Mouse (Mus musculus): ENCODE results near the gene Tax1bp1. TPM values are rescaled to one million over a fixed set of nuclear protein-coding genes. Genes with fewer than 3 reads are reported as not detected.
"Not testable (repeated sequence)": the region's sequence is repeated elsewhere in the genome, so short reads cannot be mapped to it uniquely, and the experiment has no call there.

Tax1bp1 gene
- total RNA-seq (2021), result 100 to 1,000 TPM; 115 to 127 TPM
- long read RNA-seq, experiment 1, transcript Tax1bp1-201 (18 exons, 3,285 nt), result major isoform, 168 of 204 reads
- long read RNA-seq, experiment 1, partial matches to known transcripts, result 18 of 204 reads
- long read RNA-seq, experiment 1, other reads (novel, unspliced or antisense), result 18 of 204 reads
- long read RNA-seq, experiment 2, transcript Tax1bp1-201 (18 exons, 3,285 nt), result major isoform, 162 of 182 reads
- long read RNA-seq, experiment 2, partial matches to known transcripts, result 6 of 182 reads
- long read RNA-seq, experiment 2, other reads (novel, unspliced or antisense), result 14 of 182 reads

- DNase-seq, result peak; percentile 93 to 94
- intact Hi-C loops (cut with DNase I), result loop anchor here (2.0 kb wide), 1 partner anchor 72 kb away; the partner anchor contains the start of gene Hibadh
These were observed at the start of gene Tax1bp1 for GRCm38 (mm10) chr6:52713104-52713896. TSS of gene Tax1bp1 (plus strand) at chr6:52713729.

GRCm38 (mm10) chr6:52667641-52668040, 45.9 kb upstream of the Tax1bp1 start:
- DNase-seq, result no peak
- intact Hi-C loops (cut with DNase I), result no loop called here

DNA sequence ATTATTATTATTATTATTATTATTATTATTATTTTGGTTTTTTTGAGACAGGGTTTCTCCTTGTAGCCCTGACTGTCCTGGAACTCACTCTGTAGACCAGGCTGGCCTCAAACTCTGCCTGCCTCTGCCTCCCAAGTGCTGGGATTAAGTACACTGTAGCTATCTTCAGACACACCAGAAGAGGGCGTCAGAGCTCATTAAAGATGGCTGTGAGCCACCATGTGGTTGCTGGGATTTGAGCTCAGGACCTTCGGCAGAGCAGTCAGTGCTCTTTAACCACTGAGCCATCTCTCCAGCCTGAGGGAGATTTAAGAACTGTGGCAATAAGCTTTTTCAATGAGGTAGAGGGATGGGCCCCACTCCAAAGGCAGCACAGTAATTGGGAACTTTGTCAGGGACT, 43.7 kb upstream of the Tax1bp1 start:
- intact Hi-C loops (cut with DNase I), result not testable (repeated sequence)

GRCm38 (mm10) chr6:52671791-52672190, 41.7 kb upstream of the Tax1bp1 start:
- intact Hi-C loops (cut with DNase I), result no loop called here
- DNase-seq, result no peak

More for the DNA sequence above, 43.7 kb upstream of the Tax1bp1 start:
- not testable (repeated sequence) for DNase-seq

DNA sequence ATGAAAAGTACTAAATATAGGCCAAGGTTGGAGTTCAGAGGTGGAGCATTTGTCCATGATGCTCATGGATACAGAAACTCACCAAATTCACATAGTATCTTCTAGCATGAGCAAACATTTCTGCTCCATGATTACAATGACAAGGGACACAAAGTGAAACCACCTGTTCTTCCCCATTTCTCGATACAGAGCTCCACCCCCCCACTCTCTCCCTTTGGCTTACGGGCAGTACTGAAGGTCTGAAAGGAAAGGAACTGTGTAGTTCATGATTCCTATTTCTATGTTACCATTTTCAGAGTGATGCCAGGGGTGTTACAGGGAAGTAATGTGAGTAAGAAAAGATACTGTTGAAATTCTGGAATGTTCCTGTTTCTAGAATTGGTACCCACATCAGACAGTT, 41.0 kb upstream of the Tax1bp1 start:
- no peak for DNase-seq
- intact Hi-C loops (cut with DNase I), result no loop called here

DNA sequence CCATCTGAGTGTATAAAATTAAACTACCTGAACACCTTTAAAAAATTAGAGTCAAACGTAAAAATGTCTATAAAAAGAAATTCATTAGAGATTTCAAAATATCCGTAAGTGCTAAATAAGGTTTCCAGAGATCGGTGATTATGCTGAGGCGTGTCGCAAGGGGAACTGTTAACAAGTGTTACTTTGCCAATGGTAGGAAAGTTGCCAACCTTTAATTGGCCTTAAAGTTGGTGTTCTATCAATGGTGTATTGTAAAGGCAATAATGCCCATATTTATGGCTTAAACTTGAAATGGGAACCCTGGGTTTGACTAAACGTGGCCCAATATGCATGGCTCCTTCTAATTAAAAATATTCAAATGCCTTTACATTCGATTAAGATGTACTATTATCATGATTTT, 39.8 kb upstream of the Tax1bp1 start:
- DNase-seq, result no peak
- intact Hi-C loops (cut with DNase I), result no loop called here

- DNase-seq, result no peak
- intact Hi-C loops (cut with DNase I), result no loop called here
These were observed 39.0 kb upstream of the Tax1bp1 start for GRCm38 (mm10) chr6:52674541-52674940.

DNA sequence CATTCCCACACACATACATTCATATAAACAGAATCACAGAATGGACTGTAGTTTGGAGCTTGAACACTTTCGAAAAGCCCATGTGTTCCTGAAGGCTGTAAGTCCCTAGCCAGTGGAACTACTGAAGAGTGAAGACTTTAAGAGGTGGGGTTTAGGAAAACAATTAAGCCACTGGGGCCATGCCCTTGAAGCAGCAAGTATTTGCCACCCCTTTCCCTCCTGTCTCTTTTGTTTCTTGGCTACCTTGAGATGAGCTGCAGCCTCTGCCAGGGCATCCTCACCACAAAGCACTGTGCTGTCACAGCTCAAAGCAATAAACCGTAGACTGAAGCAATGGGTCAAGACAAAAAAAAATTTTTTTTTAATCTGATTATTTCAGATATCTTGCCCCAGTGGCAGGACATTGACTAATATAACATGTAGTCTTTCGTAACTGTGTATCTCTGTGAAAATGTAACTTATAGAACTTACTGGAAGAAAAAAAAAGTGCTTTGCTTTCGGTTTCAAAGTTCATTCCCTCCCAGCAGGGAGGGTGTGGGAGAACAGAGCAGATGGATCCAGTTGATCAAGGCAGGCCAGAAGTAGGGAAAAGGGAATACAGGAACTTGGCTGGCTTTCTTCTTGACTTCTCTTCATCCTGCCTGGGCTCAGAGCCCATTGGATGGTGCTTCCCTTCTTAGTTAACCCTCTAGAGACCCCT, 38.2 kb upstream of the Tax1bp1 start:
- intact Hi-C loops (cut with DNase I), result no loop called here
- DNase-seq, result peak; percentile 23 to 53

GRCm38 (mm10) chr6:52677534-52677933, 36.0 kb upstream of the Tax1bp1 start:
- intact Hi-C loops (cut with DNase I); DNase-seq: not testable (repeated sequence)

GRCm38 (mm10) chr6:52679565-52679964, 34.0 kb upstream of the Tax1bp1 start:
- DNase-seq, result no peak
- intact Hi-C loops (cut with DNase I), result no loop called here

- intact Hi-C loops (cut with DNase I), result no loop called here
- no peak for DNase-seq
These were observed 33.0 kb upstream of the Tax1bp1 start for GRCm38 (mm10) chr6:52680458-52681032.

DNA sequence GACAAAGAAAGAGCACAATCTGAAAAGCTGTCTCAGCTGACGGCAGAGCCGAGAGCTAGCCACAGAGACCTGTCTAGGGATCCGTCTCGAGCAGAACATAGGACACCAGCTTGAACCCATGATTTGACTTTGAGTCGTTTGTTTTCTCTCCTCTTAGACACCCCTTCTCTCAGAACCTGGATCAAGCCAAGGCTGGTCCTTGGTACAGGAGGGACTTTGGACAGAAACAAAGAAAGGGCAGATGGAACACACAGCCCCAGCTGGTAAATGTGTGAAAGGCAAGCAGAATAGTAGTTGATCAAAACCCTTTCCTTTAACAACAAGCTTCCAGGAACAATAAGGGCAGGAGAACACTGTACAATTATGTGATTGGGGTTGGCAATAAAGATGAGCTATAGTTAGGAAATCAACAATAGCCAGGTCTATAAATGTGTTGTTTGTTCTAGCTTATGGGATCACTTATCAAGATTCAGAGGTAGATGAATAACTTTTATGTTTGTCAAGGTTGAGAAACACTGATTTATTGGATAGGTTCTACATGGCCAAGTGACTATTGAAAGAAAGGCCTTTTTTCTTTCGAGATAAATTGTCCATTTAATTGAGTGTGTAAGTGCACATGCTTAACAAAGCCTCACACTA, 31.6 kb upstream of the Tax1bp1 start:
- intact Hi-C loops (cut with DNase I), result no loop called here
- no peak for DNase-seq

- no peak for DNase-seq
- intact Hi-C loops (cut with DNase I), result no loop called here
These were observed 30.9 kb upstream of the Tax1bp1 start for GRCm38 (mm10) chr6:52682607-52683006.

DNA sequence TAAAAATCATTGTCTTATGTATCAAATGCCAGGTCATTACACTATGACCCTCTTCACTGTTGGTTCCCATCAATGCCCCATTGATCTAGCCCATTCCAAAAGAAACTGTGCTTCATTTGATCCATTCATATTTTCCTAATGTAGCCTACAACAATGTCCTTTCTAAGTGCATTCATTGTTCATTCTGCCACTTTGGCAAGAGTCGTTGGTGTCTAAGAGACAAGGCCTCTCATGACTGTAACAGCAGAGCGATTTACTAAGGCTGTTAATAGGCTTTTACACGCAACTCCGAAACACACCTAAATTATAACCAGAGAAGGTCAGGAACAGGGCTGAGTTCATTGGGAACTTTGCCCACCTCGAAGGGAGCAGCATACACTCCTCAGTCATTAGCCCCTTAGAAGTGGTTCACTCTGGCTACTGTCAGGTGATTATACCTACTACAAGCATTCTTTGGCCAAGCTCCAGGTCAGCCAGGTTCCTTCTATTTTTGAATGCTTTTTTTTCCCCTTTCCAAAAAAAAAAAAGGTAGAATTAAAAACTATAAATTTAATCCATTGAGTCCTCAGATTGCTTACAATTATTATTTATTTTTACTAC, 26.5 kb upstream of the Tax1bp1 start:
- intact Hi-C loops (cut with DNase I), result no loop called here
- no peak for DNase-seq

DNA sequence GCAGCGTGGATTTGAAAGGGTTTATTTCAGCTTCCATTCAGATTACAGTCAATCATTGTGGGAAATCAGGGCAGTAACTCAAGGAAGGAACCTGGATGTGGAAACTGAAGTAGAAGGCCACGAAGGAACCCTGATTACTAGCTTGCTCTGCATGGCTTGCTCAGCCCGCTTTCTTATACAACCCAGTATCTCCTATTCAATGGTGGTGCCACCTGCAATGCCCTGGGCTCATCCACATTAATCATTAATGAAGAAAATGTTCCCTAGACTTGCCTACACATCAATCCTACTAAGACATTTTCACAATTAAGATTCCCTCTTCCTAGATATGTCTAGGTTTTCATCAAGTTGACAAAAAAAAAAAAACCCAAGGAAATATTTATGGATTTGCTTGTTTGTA, 23.2 kb upstream of the Tax1bp1 start:
- intact Hi-C loops (cut with DNase I), result no loop called here

GRCm38 (mm10) chr6:52691800-52692199, 21.7 kb upstream of the Tax1bp1 start:
- intact Hi-C loops (cut with DNase I), result no loop called here
- DNase-seq, result no peak

More for the DNA sequence above, 23.2 kb upstream of the Tax1bp1 start:
- no peak for DNase-seq

- intact Hi-C loops (cut with DNase I), result no loop called here
- peak; percentile 29 to 34 for DNase-seq
These were observed 21.0 kb upstream of the Tax1bp1 start for GRCm38 (mm10) chr6:52692451-52693063.

GRCm38 (mm10) chr6:52697964-52698535, 15.5 kb upstream of the Tax1bp1 start:
- peak in 1 of 2 experiments; percentile 16 for DNase-seq
- intact Hi-C loops (cut with DNase I), result no loop called here

- no peak for DNase-seq
- intact Hi-C loops (cut with DNase I), result no loop called here
These were observed 14.5 kb upstream of the Tax1bp1 start for GRCm38 (mm10) chr6:52699050-52699449.

Measured in heart, postnatal 14 days (tissue).